Mouse (Mus musculus) myocyte (in vitro differentiated cells): Measurements from ENCODE around the gene Sobp. TPM values are rescaled to one million over a fixed set of nuclear protein-coding genes. Genes with fewer than 3 reads are reported as not detected.

Experiments used
- H3K27me3 ChIP-seq: one replicate; pipeline ENCODE4 v1.6.1; 2011; ENCODE audit not compliant: control insufficient read depth, insufficient read depth, insufficient read length
- H3K36me3 ChIP-seq: one replicate; pipeline ENCODE4 v1.6.1; 2011; ENCODE audit not compliant: control insufficient read depth, insufficient read depth
- H3K4me2 ChIP-seq: one replicate; pipeline ENCODE4 v1.6.1; 2011; ENCODE audit warnings: low read depth, control low read depth
- H3K4me3 ChIP-seq: one replicate; pipeline ENCODE4 v1.5.1; 2011; ENCODE audit warnings: mild to moderate bottlenecking, control low read depth, moderate library complexity
- H3K79me2 ChIP-seq: one replicate; pipeline ENCODE4 v1.6.1; 2011; ENCODE audit not compliant: control insufficient read depth, insufficient read depth
- H3ac ChIP-seq: one replicate; pipeline ENCODE4 v1.6.1; 2011; ENCODE audit not compliant: control insufficient read depth, insufficient read length
- CEBPB ChIP-seq: IDR thresholded peaks from 2 replicates; pipeline ENCODE4 v1.6.1; 2011; ENCODE audit warnings: mild to moderate bottlenecking, moderate library complexity; ENCODE audit not compliant: poor library complexity, insufficient read depth, severe bottlenecking
- E2F4 ChIP-seq: IDR thresholded peaks from one replicate; pipeline ENCODE4 v1.6.1; 2011; ENCODE audit warnings: mild to moderate bottlenecking, control low read depth, moderate library complexity; ENCODE audit not compliant: insufficient read depth
- MAX ChIP-seq: IDR thresholded peaks from one replicate; pipeline ENCODE4 v1.6.1; 2011; ENCODE audit warnings: low read depth, mild to moderate bottlenecking, control low read depth
- MYOD1 ChIP-seq, 3 experiments: IDR thresholded peaks; one replicate each; pipeline ENCODE4 v1.6.1; 2011; ENCODE audit warnings: control low read depth in 2 of 3, low read depth in 2 of 3, mild to moderate bottlenecking in 2 of 3, moderate library complexity in 1 of 3; ENCODE audit not compliant: insufficient read length in 2 of 3, control insufficient read depth in 1 of 3
- MYOG ChIP-seq, 3 experiments: IDR thresholded peaks; one replicate each; pipeline ENCODE4 v1.6.1; 2011; ENCODE audit warnings: control low read depth in 2 of 3, low read depth in 2 of 3, mild to moderate bottlenecking in 2 of 3; ENCODE audit not compliant: insufficient read length in 2 of 3, control insufficient read depth in 1 of 3, insufficient read depth in 1 of 3
- POLR2A ChIP-seq: IDR thresholded peaks from one replicate; pipeline ENCODE4 v1.6.1; 2011; ENCODE audit warnings: low read depth, mild to moderate bottlenecking, control low read depth, moderate library complexity; ENCODE audit not compliant: insufficient read length
- POLR2AphosphoS2 ChIP-seq: IDR thresholded peaks from one replicate; pipeline ENCODE4 v1.6.1; 2011; ENCODE audit warnings: low read depth, control low read depth; ENCODE audit not compliant: insufficient read length
- REST ChIP-seq: IDR thresholded peaks from one replicate; pipeline ENCODE4 v1.6.1; 2011; ENCODE audit warnings: mild to moderate bottlenecking, control low read depth, moderate library complexity; ENCODE audit not compliant: insufficient read depth, insufficient read length
- SRF ChIP-seq: IDR thresholded peaks from one replicate; pipeline ENCODE4 v1.6.1; 2011; ENCODE audit warnings: low read depth; ENCODE audit not compliant: control insufficient read depth, insufficient read length
- TCF12 ChIP-seq: IDR thresholded peaks from one replicate; pipeline ENCODE4 v1.6.1; 2011; ENCODE audit warnings: mild to moderate bottlenecking, control low read depth; ENCODE audit not compliant: poor library complexity, insufficient read depth, severe bottlenecking
- TCF3 ChIP-seq: IDR thresholded peaks from one replicate; pipeline ENCODE4 v1.6.1; 2011; ENCODE audit warnings: low read depth, control low read depth; ENCODE audit not compliant: insufficient read length
- USF1 ChIP-seq: IDR thresholded peaks from one replicate; pipeline ENCODE4 v1.6.1; 2011; ENCODE audit warnings: low read depth, mild to moderate bottlenecking, control low read depth, moderate library complexity
- polyA plus RNA-seq: library from polyadenylated mRNA; unstranded; fragments of >200 nt; fragmentation: generic; extraction: Trizol; gene quantifications from one replicate; pipeline ENCODE4 v1.2.1, GENCODE M21; 2012; ENCODE audit warnings: missing spikeins

Sobp gene
- polyA plus RNA-seq, 1 experiment = 3.2 TPM

GRCm38 (mm10) chr10:43220479-43220878, 46.1 kb upstream of the Sobp start:
- TF ChIP-seq SRF = no peak
- TF ChIP-seq MYOD1 (IDR thresholded peaks at IDR 0.05; ENCODE audit: control insufficient read depth in 1 of 3, insufficient read length in 2 of 3, low read depth in 2 of 3) = no peak
- TF ChIP-seq TCF12 = no peak
- no peak for TF ChIP-seq MAX
- no peak for TF ChIP-seq CEBPB
- no peak for TF ChIP-seq POLR2AphosphoS2
- no peak for TF ChIP-seq E2F4
- TF ChIP-seq TCF3 = no peak
- TF ChIP-seq POLR2A = no peak
- TF ChIP-seq REST = no peak
- TF ChIP-seq MYOG (IDR thresholded peaks at IDR 0.05; ENCODE audit: control insufficient read depth in 1 of 3, insufficient read depth in 1 of 3, insufficient read length in 2 of 3, low read depth in 2 of 3) = no peak
- TF ChIP-seq USF1 = no peak
- Histone ChIP-seq H3ac (peak overlapping the region; percentile 26), H3K36me3 (no peaks in the 10 kb centered on the region), H3K79me2 (peaks cover 12% of the 10 kb centered on the region), H3K27me3 (no peaks in the 10 kb centered on the region), H3K4me3 (peak overlapping the region; percentile 98), H3K4me2 (peak overlapping the region; percentile 78)

GRCm38 (mm10) chr10:43217361-43217900, 43.1 kb upstream of the Sobp start:
- H3ac ChIP-seq = no peak overlapping the region
- no peaks in the 10 kb centered on the region for H3K36me3 ChIP-seq
- H3K4me3 ChIP-seq = no peak overlapping the region
- peaks cover 12% of the 10 kb centered on the region for H3K79me2 ChIP-seq
- no peaks in the 10 kb centered on the region for H3K27me3 ChIP-seq
- TF ChIP-seq E2F4 = no peak
- no peak for TF ChIP-seq MYOG (IDR thresholded peaks at IDR 0.05; ENCODE audit: control insufficient read depth in 1 of 3, insufficient read depth in 1 of 3, insufficient read length in 2 of 3, low read depth in 2 of 3)
- no peak for TF ChIP-seq TCF3
- no peak for TF ChIP-seq TCF12
- TF ChIP-seq USF1 = no peak
- H3K4me2 ChIP-seq = no peak overlapping the region

DNA sequence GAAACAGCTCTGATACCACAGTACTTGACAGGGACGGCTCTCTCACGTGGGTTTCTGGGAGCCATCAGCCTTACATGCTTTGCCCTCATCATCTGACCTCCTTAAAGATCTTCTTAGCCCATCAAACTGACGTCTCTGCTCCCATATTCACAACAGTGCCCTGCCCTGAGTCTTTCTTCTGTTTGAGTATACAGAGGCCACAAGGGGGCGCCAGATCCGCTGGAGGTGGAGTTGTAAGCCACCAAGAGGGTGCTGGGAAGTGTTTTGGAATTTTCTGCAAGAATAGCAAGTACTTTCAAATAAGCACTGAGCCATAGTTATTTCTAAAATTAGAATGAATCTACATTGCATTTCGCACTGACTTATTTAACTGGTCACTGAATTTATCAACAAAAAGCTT, 37.5 kb upstream of the Sobp start:
- Histone ChIP-seq H3K36me3 (no peaks in the 10 kb centered on the region), H3K4me3 (no peak overlapping the region), H3ac (no peak overlapping the region), H3K4me2 (no peak overlapping the region), H3K79me2 (no peaks in the 10 kb centered on the region), H3K27me3 (no peaks in the 10 kb centered on the region)
- TF ChIP-seq TCF12 (no peak), MAX (no peak), MYOD1 (IDR thresholded peaks at IDR 0.05; ENCODE audit: control insufficient read depth in 1 of 3, insufficient read length in 2 of 3, low read depth in 2 of 3) (no peak), CEBPB (no peak), MYOG (IDR thresholded peaks at IDR 0.05; ENCODE audit: control insufficient read depth in 1 of 3, insufficient read depth in 1 of 3, insufficient read length in 2 of 3, low read depth in 2 of 3) (no peak), POLR2A (no peak), POLR2AphosphoS2 (no peak), SRF (no peak), USF1 (no peak), E2F4 (no peak), TCF3 (no peak), REST (no peak)

DNA sequence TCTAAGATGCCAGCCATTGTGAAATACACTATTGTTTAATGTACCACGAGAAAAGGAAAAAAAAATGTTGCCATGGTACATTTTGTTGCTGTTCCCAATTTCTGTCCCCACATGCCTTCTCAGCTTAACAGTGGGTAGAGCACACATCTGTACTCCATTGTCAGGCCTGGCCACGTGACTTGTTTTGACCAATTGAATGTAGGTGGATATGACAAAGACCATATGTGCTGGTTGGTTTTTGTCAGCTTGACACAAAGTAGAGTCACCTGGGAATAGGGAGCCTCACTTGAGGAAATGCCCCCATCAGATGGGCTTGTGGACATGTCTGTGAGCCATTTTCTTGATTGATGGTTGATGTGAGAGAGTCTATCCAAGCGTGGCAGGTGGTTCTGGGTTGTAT, 29.5 kb upstream of the Sobp start:
- Histone ChIP-seq H3K4me2 (no peak overlapping the region), H3K4me3 (no peak overlapping the region), H3K79me2 (no peaks in the 10 kb centered on the region), H3K27me3 (no peaks in the 10 kb centered on the region), H3K36me3 (no peaks in the 10 kb centered on the region), H3ac (no peak overlapping the region)
- TF ChIP-seq TCF3 (no peak), POLR2AphosphoS2 (no peak), REST (no peak), TCF12 (no peak), MYOD1 (IDR thresholded peaks at IDR 0.05; ENCODE audit: control insufficient read depth in 1 of 3, insufficient read length in 2 of 3, low read depth in 2 of 3) (no peak), E2F4 (no peak), MAX (no peak), MYOG (IDR thresholded peaks at IDR 0.05; ENCODE audit: control insufficient read depth in 1 of 3, insufficient read depth in 1 of 3, insufficient read length in 2 of 3, low read depth in 2 of 3) (no peak), USF1 (no peak), CEBPB (no peak), POLR2A (no peak), SRF (no peak)

DNA sequence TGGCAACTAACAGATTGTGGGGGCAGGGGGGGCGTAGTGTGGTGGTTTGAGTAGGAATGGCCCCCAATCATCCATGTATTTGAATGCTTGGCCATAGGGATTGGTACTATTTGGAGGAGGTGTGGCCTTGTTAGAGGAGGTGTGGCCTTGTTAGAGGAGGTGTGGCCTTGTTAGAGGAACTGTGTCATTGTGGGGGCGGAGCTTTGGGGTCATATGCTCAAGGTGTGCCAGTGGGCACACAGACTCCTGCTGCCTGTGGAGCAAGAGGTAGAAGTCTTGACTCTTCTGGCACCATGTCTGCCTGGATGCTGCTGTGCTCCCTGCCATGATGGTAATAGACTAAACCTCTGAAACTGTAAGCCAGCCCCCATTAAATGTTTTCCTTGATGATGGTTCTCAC, 25.9 kb upstream of the Sobp start:
- H3K27me3 ChIP-seq = no peaks in the 10 kb centered on the region
- no peak overlapping the region for H3K4me2 ChIP-seq
- no peaks in the 10 kb centered on the region for H3K79me2 ChIP-seq
- no peaks in the 10 kb centered on the region for H3K36me3 ChIP-seq
- no peak overlapping the region for H3K4me3 ChIP-seq
- TF ChIP-seq E2F4 = no peak
- H3ac ChIP-seq = no peak overlapping the region
